Mouse (Mus musculus): ENCODE results near the gene Hipk3. TPM values are rescaled to one million over a fixed set of nuclear protein-coding genes. Genes with fewer than 3 reads are reported as not detected.

Gene Hipk3
- polyA plus RNA-seq, 1 experiment, result 22.6 TPM

DNA sequence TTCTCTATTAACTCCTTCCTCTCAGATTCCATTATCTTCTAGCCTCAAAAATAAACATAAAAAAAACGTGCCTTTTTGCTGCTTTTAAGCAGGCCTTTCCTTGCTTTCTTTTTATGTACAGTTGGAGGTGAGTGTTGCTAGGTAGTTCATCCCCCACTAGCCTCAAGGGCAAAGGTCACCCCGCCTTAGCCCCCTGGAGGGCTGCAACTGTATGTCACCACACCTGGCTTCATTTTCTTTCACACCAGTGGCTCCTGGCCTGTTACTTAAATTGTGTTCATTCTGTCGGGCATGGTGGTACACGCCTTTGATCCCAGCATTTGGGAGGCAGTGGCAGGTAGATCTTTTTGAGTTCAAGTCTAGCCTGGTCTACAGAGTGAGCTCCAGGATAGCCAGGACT lies 51.9 kb downstream of the Hipk3 start:
- no peaks in the 10 kb centered on the region; the same call in 1 of the 2 replicates for H3K36me3 ChIP-seq (ENCODE audit: control insufficient read depth, insufficient read depth, low read length, poor library complexity, severe bottlenecking)
- H3K27ac ChIP-seq (ENCODE audit: insufficient read depth, low read length), result no peak overlapping the region
- TF ChIP-seq EP300 (IDR thresholded peaks at IDR 0.05; ENCODE audit: insufficient read depth, low read depth, low read length) (no peak), CTCF (IDR thresholded peaks at IDR 0.05; ENCODE audit: low read depth, low read length) (no peak), POLR2A (IDR thresholded peaks at IDR 0.05; ENCODE audit: insufficient read depth, low read length) (no peak)
- no peaks in the 10 kb centered on the region for H3K27me3 ChIP-seq (ENCODE audit: control insufficient read depth, insufficient read depth, low read length, poor library complexity, severe bottlenecking)
- H3K9me3 ChIP-seq (replicated peaks; ENCODE audit: control insufficient read depth, insufficient read depth, low read length, poor library complexity, severe bottlenecking), result no peaks in the 10 kb centered on the region
- H3K4me3 ChIP-seq (ENCODE audit: low read depth, low read length), result no peak overlapping the region
- peaks cover 3% of the 10 kb centered on the region for H3K4me1 ChIP-seq (ENCODE audit: control insufficient read depth, insufficient read depth, low read length)
- H3K9ac ChIP-seq (ENCODE audit: low read depth, poor library complexity, severe bottlenecking), result no peak overlapping the region

DNA sequence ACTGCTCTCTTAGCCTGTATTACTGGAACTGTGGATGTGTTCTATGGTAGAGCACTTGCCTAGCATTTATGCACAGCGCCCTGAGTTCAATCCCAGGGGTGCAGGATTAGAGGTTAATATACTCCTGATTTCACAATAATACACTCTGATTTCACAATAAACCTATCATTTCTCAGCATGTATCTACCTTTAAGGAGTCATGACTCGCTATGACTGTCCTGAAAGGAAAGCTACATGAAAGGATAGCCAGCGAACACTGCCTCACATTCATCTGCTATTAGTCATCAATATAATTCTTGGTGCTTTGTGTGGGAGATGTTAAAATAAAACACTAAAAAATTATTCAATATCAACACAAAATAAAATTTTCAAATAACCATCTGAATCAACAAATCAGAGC lies 58.0 kb downstream of the Hipk3 start:
- H3K27ac ChIP-seq (ENCODE audit: insufficient read depth, low read length), result no peak overlapping the region
- no peak overlapping the region for H3K9ac ChIP-seq (ENCODE audit: low read depth, poor library complexity, severe bottlenecking)
- H3K4me3 ChIP-seq (ENCODE audit: low read depth, low read length), result no peak overlapping the region
- H3K27me3 ChIP-seq (ENCODE audit: control insufficient read depth, insufficient read depth, low read length, poor library complexity, severe bottlenecking), result no peaks in the 10 kb centered on the region
- no peaks in the 10 kb centered on the region for H3K9me3 ChIP-seq (replicated peaks; ENCODE audit: control insufficient read depth, insufficient read depth, low read length, poor library complexity, severe bottlenecking)
- H3K36me3 ChIP-seq (ENCODE audit: control insufficient read depth, insufficient read depth, low read length, poor library complexity, severe bottlenecking), result peaks cover 8% of the 10 kb centered on the region
- no peaks in the 10 kb centered on the region for H3K4me1 ChIP-seq (ENCODE audit: control insufficient read depth, insufficient read depth, low read length)
- TF ChIP-seq CTCF (IDR thresholded peaks at IDR 0.05; ENCODE audit: low read depth, low read length) (no peak), EP300 (IDR thresholded peaks at IDR 0.05; ENCODE audit: insufficient read depth, low read depth, low read length) (no peak), POLR2A (IDR thresholded peaks at IDR 0.05; ENCODE audit: insufficient read depth, low read length) (no peak)

DNA sequence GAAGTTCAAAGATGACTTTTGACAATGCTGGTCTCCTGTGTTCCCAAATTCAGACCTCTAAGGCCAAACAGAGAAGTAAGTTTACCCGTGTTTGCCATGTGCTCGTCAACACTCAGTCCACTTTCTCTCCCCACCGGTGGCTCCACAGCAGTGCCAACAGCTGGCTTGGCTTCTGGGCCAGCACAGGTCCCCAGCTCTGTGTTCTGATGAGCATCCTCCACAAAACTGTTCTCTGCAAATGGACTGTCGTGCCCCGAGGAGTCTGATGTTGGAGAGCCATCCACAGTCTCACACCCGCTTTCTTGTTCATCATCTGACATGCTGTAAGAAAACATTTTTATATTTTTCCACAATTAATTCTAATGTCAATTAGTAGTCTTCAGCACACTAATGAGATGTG lies 63.2 kb downstream of the Hipk3 start:
- Histone ChIP-seq H3K36me3 (ENCODE audit: control insufficient read depth, insufficient read depth, low read length, poor library complexity, severe bottlenecking) (peaks cover 8% of the 10 kb centered on the region), H3K27me3 (ENCODE audit: control insufficient read depth, insufficient read depth, low read length, poor library complexity, severe bottlenecking) (no peaks in the 10 kb centered on the region), H3K4me3 (ENCODE audit: low read depth, low read length) (no peak overlapping the region), H3K9ac (ENCODE audit: low read depth, poor library complexity, severe bottlenecking) (no peak overlapping the region), H3K9me3 (replicated peaks; ENCODE audit: control insufficient read depth, insufficient read depth, low read length, poor library complexity, severe bottlenecking) (no peaks in the 10 kb centered on the region), H3K27ac (ENCODE audit: insufficient read depth, low read length) (no peak overlapping the region), H3K4me1 (ENCODE audit: control insufficient read depth, insufficient read depth, low read length) (no peaks in the 10 kb centered on the region)
- TF ChIP-seq EP300 (IDR thresholded peaks at IDR 0.05; ENCODE audit: insufficient read depth, low read depth, low read length) (no peak), CTCF (IDR thresholded peaks at IDR 0.05; ENCODE audit: low read depth, low read length) (no peak), POLR2A (IDR thresholded peaks at IDR 0.05; ENCODE audit: insufficient read depth, low read length) (no peak)

DNA sequence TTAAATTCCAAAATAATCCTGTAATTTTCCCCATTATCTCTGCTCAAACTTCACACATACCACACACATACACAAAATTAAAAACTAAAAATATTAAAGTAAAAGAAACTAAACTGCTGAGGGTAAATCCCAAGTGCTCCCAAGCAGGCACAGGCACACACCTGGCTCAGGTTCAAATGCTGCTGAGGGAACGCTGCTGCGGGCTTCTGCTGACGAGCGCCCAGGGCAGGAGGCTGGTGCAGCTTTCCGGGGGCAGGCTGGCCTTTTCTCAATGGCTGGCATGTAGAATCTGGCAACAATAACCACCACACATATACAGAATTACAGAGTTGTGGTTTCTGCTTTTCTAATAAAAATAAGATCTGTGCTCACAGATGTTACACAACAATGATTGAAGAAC lies 63.7 kb downstream of the Hipk3 start:
- no peaks in the 10 kb centered on the region for H3K27me3 ChIP-seq (ENCODE audit: control insufficient read depth, insufficient read depth, low read length, poor library complexity, severe bottlenecking)
- H3K9ac ChIP-seq (ENCODE audit: low read depth, poor library complexity, severe bottlenecking), result no peak overlapping the region
- TF ChIP-seq EP300 (IDR thresholded peaks at IDR 0.05; ENCODE audit: insufficient read depth, low read depth, low read length) (no peak), CTCF (IDR thresholded peaks at IDR 0.05; ENCODE audit: low read depth, low read length) (no peak), POLR2A (IDR thresholded peaks at IDR 0.05; ENCODE audit: insufficient read depth, low read length) (no peak)
- no peak overlapping the region for H3K4me3 ChIP-seq (ENCODE audit: low read depth, low read length)
- H3K36me3 ChIP-seq (ENCODE audit: control insufficient read depth, insufficient read depth, low read length, poor library complexity, severe bottlenecking), result peaks cover 8% of the 10 kb centered on the region
- no peaks in the 10 kb centered on the region for H3K4me1 ChIP-seq (ENCODE audit: control insufficient read depth, insufficient read depth, low read length)
- H3K9me3 ChIP-seq (replicated peaks; ENCODE audit: control insufficient read depth, insufficient read depth, low read length, poor library complexity, severe bottlenecking), result no peaks in the 10 kb centered on the region
- H3K27ac ChIP-seq (ENCODE audit: insufficient read depth, low read length), result no peak overlapping the region

DNA sequence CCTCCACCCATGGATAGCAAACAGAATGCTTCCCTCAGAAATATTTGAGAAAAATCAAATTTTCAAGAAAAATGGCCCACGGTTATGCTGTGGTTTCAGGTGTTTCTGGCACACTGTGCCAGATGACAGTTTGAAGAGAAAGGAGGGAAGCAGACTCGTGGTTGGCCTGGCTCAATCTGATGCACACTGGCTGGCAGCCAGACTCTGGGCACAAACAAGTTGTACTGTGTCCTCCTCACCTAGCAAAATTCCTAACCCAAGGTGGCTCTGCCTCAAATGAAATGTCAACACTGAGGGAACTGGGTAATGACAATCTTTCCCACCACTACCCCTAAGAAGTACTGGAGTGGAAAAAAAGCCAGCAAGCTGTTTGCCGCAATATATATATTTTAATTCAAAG lies 68.1 kb downstream of the Hipk3 start:
- Histone ChIP-seq H3K4me3 (ENCODE audit: low read depth, low read length) (no peak overlapping the region), H3K9ac (ENCODE audit: low read depth, poor library complexity, severe bottlenecking) (no peak overlapping the region), H3K9me3 (replicated peaks; ENCODE audit: control insufficient read depth, insufficient read depth, low read length, poor library complexity, severe bottlenecking) (no peaks in the 10 kb centered on the region), H3K36me3 (ENCODE audit: control insufficient read depth, insufficient read depth, low read length, poor library complexity, severe bottlenecking) (no peaks in the 10 kb centered on the region; the same call in 1 of the 2 replicates), H3K4me1 (ENCODE audit: control insufficient read depth, insufficient read depth, low read length) (no peaks in the 10 kb centered on the region), H3K27ac (ENCODE audit: insufficient read depth, low read length) (no peak overlapping the region), H3K27me3 (ENCODE audit: control insufficient read depth, insufficient read depth, low read length, poor library complexity, severe bottlenecking) (no peaks in the 10 kb centered on the region)
- TF ChIP-seq CTCF (IDR thresholded peaks at IDR 0.05; ENCODE audit: low read depth, low read length), result no peak
- TF ChIP-seq EP300 (IDR thresholded peaks at IDR 0.05; ENCODE audit: insufficient read depth, low read depth, low read length), result no peak
- TF ChIP-seq POLR2A (IDR thresholded peaks at IDR 0.05; ENCODE audit: insufficient read depth, low read length), result no peak

DNA sequence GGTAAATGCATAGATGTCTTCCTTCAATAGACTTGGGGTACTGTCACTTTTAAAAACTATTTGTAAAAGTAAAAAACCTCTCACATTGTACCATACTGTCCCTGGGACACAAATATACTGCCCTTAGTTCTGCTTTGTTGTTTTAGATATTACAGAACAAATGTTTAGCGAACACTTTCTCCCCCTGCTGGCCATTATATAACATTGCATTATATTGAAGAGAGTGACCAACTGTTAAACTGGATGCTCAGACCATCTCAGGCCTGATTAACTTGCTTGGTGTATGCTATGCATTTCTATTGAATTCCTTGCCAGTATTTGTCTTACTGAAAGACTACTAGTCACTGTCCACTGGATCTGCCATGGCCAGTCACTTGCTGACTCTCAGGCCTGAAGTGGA lies 72.0 kb downstream of the Hipk3 start:
- TF ChIP-seq POLR2A (IDR thresholded peaks at IDR 0.05; ENCODE audit: insufficient read depth, low read length) (no peak), EP300 (IDR thresholded peaks at IDR 0.05; ENCODE audit: insufficient read depth, low read depth, low read length) (no peak), CTCF (IDR thresholded peaks at IDR 0.05; ENCODE audit: low read depth, low read length) (no peak)

More for the DNA sequence above, 72.0 kb downstream of the Hipk3 start:
- H3K4me1 ChIP-seq (ENCODE audit: control insufficient read depth, insufficient read depth, low read length), result no peaks in the 10 kb centered on the region
- no peaks in the 10 kb centered on the region for H3K27me3 ChIP-seq (ENCODE audit: control insufficient read depth, insufficient read depth, low read length, poor library complexity, severe bottlenecking)
- H3K27ac ChIP-seq (ENCODE audit: insufficient read depth, low read length), result no peak overlapping the region
- no peaks in the 10 kb centered on the region for H3K9me3 ChIP-seq (replicated peaks; ENCODE audit: control insufficient read depth, insufficient read depth, low read length, poor library complexity, severe bottlenecking)
- no peak overlapping the region for H3K4me3 ChIP-seq (ENCODE audit: low read depth, low read length)
- no peaks in the 10 kb centered on the region for H3K36me3 ChIP-seq (ENCODE audit: control insufficient read depth, insufficient read depth, low read length, poor library complexity, severe bottlenecking)
- no peak overlapping the region for H3K9ac ChIP-seq (ENCODE audit: low read depth, poor library complexity, severe bottlenecking)
